Mouse (Mus musculus) brain, embryonic 14.5 days (tissue): ENCODE measurements at regions not wholly inside any gene's neighbourhood (a gene's known extent, or its start where the extent isn't known, plus 50 kb on each side); places are given as distances from the start of the nearest gene placed in this dataset.

Source experiments
- CTCF ChIP-seq: fragments of 200-500 bp; IDR thresholded peaks from 2 replicates; pipeline ENCODE4 v1.5.1; 2012; ENCODE audit warnings: inconsistent platforms, mild to moderate bottlenecking, moderate library complexity, borderline replicate concordance; ENCODE audit not compliant: insufficient read depth, insufficient read length; ENCODE audit errors: extremely low read depth
- POLR2A ChIP-seq: fragments of 200-500 bp; IDR thresholded peaks from 2 replicates; pipeline ENCODE4 v1.6.1; 2012; ENCODE audit warnings: mild to moderate bottlenecking, inconsistent platforms, borderline replicate concordance; ENCODE audit not compliant: poor library complexity, insufficient read depth, insufficient read length, severe bottlenecking; ENCODE audit errors: extremely low read depth

GRCm38 (mm10) chr9:90430898-90431297 is 160.3 kb upstream of the Tbc1d2b start:
- TF ChIP-seq CTCF (no peak), POLR2A (no peak)
